24 mouse cellular contexts compared by ENCODE assay signal in the genomic region with DNA sequence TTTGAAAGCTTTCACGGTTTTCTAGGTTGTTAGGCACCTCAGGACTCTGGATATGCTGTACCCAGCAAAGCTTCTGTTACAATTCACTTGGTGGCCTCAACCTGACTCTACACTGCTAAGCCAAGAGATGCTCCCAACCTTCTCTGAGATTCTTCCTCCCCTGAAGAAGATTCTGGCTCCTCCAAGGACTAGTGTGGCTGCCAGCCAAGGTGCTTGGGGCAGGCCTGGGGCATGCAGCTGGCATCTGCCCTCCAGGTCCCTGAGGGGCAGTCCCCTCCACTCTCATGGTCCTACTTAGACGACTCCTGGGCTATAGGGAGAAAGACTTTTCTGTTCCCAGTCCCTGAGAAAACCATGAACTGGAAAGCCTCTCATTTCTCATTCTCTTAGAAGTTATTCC. TPM values are rescaled to one million over a fixed set of nuclear protein-coding genes. Genes with fewer than 3 reads are reported as not detected.
DNase-seq lines count a peak whose midpoint lies in the region; ATAC-seq and TF ChIP-seq lines count a peak whose summit lies in the region.
"Had no signal": no experiment of that assay in that cellular context is flagged by ENCODE, and none has a peak within 500 bp of the region (broad histone marks: within the 10 kb centered on the region; RNA-seq: fewer than 3 reads in every experiment).

No protein-coding gene starts in this region.

- no peak for ATAC-seq in forebrain, embryonic 14.5 days
- ATAC-seq in forebrain, postnatal 0 days: no peak
- ATAC-seq in hindbrain, embryonic 13.5 days (ENCODE audit: low FRiP score): no peak
- ATAC-seq in hindbrain, embryonic 16.5 days: no peak
- ATAC-seq: activated CD4-positive, CD25-positive, alpha-beta regulatory T cell, adult 4 months; hindbrain, postnatal 0 days; inflammation-experienced regulatory T-cells, adult 6 months; intestine, embryonic 16.5 days had no signal

- peaks cover 61% of the 10 kb centered on the region for H3K4me1 ChIP-seq in forebrain, embryonic 14.5 days (ENCODE audit: control insufficient read depth, insufficient read depth, low read length)
- peaks cover 45% of the 10 kb centered on the region for H3K4me1 ChIP-seq in forebrain, postnatal 0 days (ENCODE audit: insufficient read depth)
- peaks cover 67% of the 10 kb centered on the region for H3K4me1 ChIP-seq in hindbrain, embryonic 13.5 days (replicated peaks)
- peaks cover 29% of the 10 kb centered on the region for H3K4me1 ChIP-seq in hindbrain, embryonic 16.5 days (ENCODE audit: control insufficient read depth, insufficient read depth, low read depth, low read length)

- no peak overlapping the region for H3K9ac ChIP-seq in forebrain, embryonic 14.5 days (ENCODE audit: low read length)
- H3K9ac ChIP-seq in forebrain, postnatal 0 days: no peak overlapping the region
- no peak overlapping the region for H3K9ac ChIP-seq in hindbrain, embryonic 13.5 days
- no peak overlapping the region for H3K9ac ChIP-seq in hindbrain, embryonic 16.5 days (ENCODE audit: low read depth, low read length)
- H3K9ac ChIP-seq: heart, embryonic 12.5 days; heart, embryonic 15.5 days had no signal

- H3K9me3 ChIP-seq in forebrain, embryonic 14.5 days (replicated peaks; ENCODE audit: control insufficient read depth, low read length): no peaks in the 10 kb centered on the region
- no peaks in the 10 kb centered on the region for H3K9me3 ChIP-seq in forebrain, postnatal 0 days (ENCODE audit: low read length)
- H3K9me3 ChIP-seq in hindbrain, embryonic 13.5 days: no peaks in the 10 kb centered on the region
- H3K9me3 ChIP-seq in hindbrain, embryonic 16.5 days (ENCODE audit: control insufficient read depth, low read length): no peaks in the 10 kb centered on the region
- H3K9me3 ChIP-seq: heart, embryonic 12.5 days; heart, embryonic 15.5 days had no signal

- no peaks in the 10 kb centered on the region for H3K36me3 ChIP-seq in forebrain, embryonic 14.5 days (ENCODE audit: control insufficient read depth, insufficient read depth, low read length)
- no peaks in the 10 kb centered on the region for H3K36me3 ChIP-seq in forebrain, postnatal 0 days (ENCODE audit: insufficient read depth)
- H3K36me3 ChIP-seq in hindbrain, embryonic 13.5 days: no peaks in the 10 kb centered on the region
- no peaks in the 10 kb centered on the region for H3K36me3 ChIP-seq in hindbrain, embryonic 16.5 days (ENCODE audit: control insufficient read depth, insufficient read depth, low read length)
- H3K36me3 ChIP-seq: heart, embryonic 12.5 days; heart, embryonic 15.5 days had no signal

- H3K4me2 ChIP-seq in forebrain, embryonic 14.5 days (ENCODE audit: low read length): no peak overlapping the region
- no peak overlapping the region for H3K4me2 ChIP-seq in forebrain, postnatal 0 days (ENCODE audit: low read depth)
- H3K4me2 ChIP-seq in hindbrain, embryonic 13.5 days: no peak overlapping the region
- H3K4me2 ChIP-seq in hindbrain, embryonic 16.5 days (ENCODE audit: low read length): no peak overlapping the region
- H3K4me2 ChIP-seq: heart, embryonic 12.5 days; heart, embryonic 15.5 days had no signal

- peak; percentile 39 for DNase-seq in cerebellum, adult 9-11 months
- no peak for DNase-seq in cerebellum, adult 18-20 months
- DNase-seq in forebrain, embryonic 14.5 days (ENCODE audit: low spot score): no peak
- no peak for DNase-seq in forebrain, postnatal 0 days
- DNase-seq: adrenal gland, adult 8-10 months; adrenal gland, postnatal 25 days; cerebellum, adult 11-12 months; gastrocnemius, postnatal 25 days; heart, adult 18-20 months; heart, postnatal 10 days; heart, postnatal 36 days; kidney, adult 18-20 months; kidney, adult 9 months had no signal

- no peak for TF ChIP-seq CTCF in forebrain, postnatal 0 days (IDR thresholded peaks at IDR 0.05; ENCODE audit: low read depth)

- peak overlapping the region; percentile 92; the same call in 1 of the 2 replicates for H3K27ac ChIP-seq in forebrain, embryonic 14.5 days (ENCODE audit: low read depth, low read length)
- H3K27ac ChIP-seq in forebrain, postnatal 0 days (ENCODE audit: low read depth, low read length): no peak overlapping the region
- H3K27ac ChIP-seq in hindbrain, embryonic 13.5 days: peak overlapping the region; percentile 66
- no peak overlapping the region for H3K27ac ChIP-seq in hindbrain, embryonic 16.5 days (ENCODE audit: low read depth, low read length)
- H3K27ac ChIP-seq: heart, embryonic 15.5 days had no signal

- WGBS in forebrain, embryonic 14.5 days: 62% methylated on average over 2 of the region's 2 CpGs
- 58% methylated on average over 2 of the region's 2 CpGs for WGBS in forebrain, postnatal 0 days
- WGBS in hindbrain, embryonic 13.5 days: 68% methylated on average over 2 of the region's 2 CpGs
- whole genome bisulfite sequencing in hindbrain, embryonic 16.5 days: 58% methylated on average over 2 of the region's 2 CpGs

- no peaks in the 10 kb centered on the region for H3K27me3 ChIP-seq in forebrain, embryonic 14.5 days (replicated peaks; ENCODE audit: control insufficient read depth, insufficient read depth, low read length)
- no peaks in the 10 kb centered on the region for H3K27me3 ChIP-seq in forebrain, postnatal 0 days (ENCODE audit: insufficient read depth, low read length)
- H3K27me3 ChIP-seq in hindbrain, embryonic 13.5 days: 0 out of 2 replicates have a peak, but pooled peaks cover 3% of the 10 kb centered on the region
- H3K27me3 ChIP-seq in hindbrain, embryonic 16.5 days (replicated peaks; ENCODE audit: control insufficient read depth, insufficient read depth, low read length): no peaks in the 10 kb centered on the region

- H3K4me3 ChIP-seq in forebrain, embryonic 14.5 days (ENCODE audit: low read depth, low read length): no peak overlapping the region
- H3K4me3 ChIP-seq in forebrain, postnatal 0 days (ENCODE audit: low read depth, low read length): no peak overlapping the region
- H3K4me3 ChIP-seq in hindbrain, embryonic 13.5 days: no peak overlapping the region
- H3K4me3 ChIP-seq in hindbrain, embryonic 16.5 days (ENCODE audit: low read length): no peak overlapping the region
- H3K4me3 ChIP-seq: heart, embryonic 12.5 days; heart, embryonic 15.5 days had no signal

RNA-seq across cellular contexts. Expression of a gene that starts 38.5 kb away (rescaled TPM):
- polyA plus RNA-seq in forebrain, embryonic 14.5 days (2014; fragmentation: Nextera tagmentation; extraction: Ambion mirVana): 64.1 and 90.9 TPM in 2 replicates
- total RNA-seq in forebrain, postnatal 0 days (2014; rRNA removed): 133 and 140 TPM in 2 replicates
- polyA plus RNA-seq in forebrain, postnatal 0 days (2015; fragmentation: Nextera tagmentation; extraction: Ambion mirVana): 74.9 and 77.3 TPM in 2 replicates
- 24.6 and 30.7 TPM in 2 replicates for polyA plus RNA-seq in hindbrain, embryonic 13.5 days (2015; fragmentation: Nextera tagmentation; extraction: Ambion mirVana)
- polyA plus RNA-seq in hindbrain, embryonic 16.5 days (2015; fragmentation: Nextera tagmentation; extraction: Ambion mirVana): 22.9 and 23.4 TPM in 2 replicates
- total RNA-seq: adrenal gland, adult 8-10 months; adrenal gland, postnatal 25 days; ES-E14; gastrocnemius, adult 8-10 months; gastrocnemius, postnatal 25 days; heart, adult 18-20 months; heart, postnatal 10 days; heart, postnatal 36 days had no signal
- polyA plus RNA-seq: activated CD4-positive, CD25-positive, alpha-beta regulatory T cell, adult 4 months; gonadal fat pad, adult 2 months; heart, embryonic 12.5 days; heart, embryonic 15.5 days; inflammation-experienced regulatory T-cells, adult 6 months had no signal

RNA-seq across cellular contexts. Expression of a gene that starts 57.3 kb away (rescaled TPM):
- 33.1 and 42.2 TPM in 2 replicates for polyA plus RNA-seq in forebrain, embryonic 14.5 days (2014; fragmentation: Nextera tagmentation; extraction: Ambion mirVana)
- total RNA-seq in forebrain, postnatal 0 days (2014; rRNA removed): 19.4 and 32.5 TPM in 2 replicates
- 91.4 and 121 TPM in 2 replicates for polyA plus RNA-seq in forebrain, postnatal 0 days (2015; fragmentation: Nextera tagmentation; extraction: Ambion mirVana)
- 1.1 and 2.4 TPM in 2 replicates for polyA plus RNA-seq in hindbrain, embryonic 13.5 days (2015; fragmentation: Nextera tagmentation; extraction: Ambion mirVana)
- 7.7 and 9.3 TPM in 2 replicates for polyA plus RNA-seq in hindbrain, embryonic 16.5 days (2015; fragmentation: Nextera tagmentation; extraction: Ambion mirVana)
- polyA plus RNA-seq: activated CD4-positive, CD25-positive, alpha-beta regulatory T cell, adult 4 months; inflammation-experienced regulatory T-cells, adult 6 months had no signal

Comparison
In these comparisons a context has a peak if more than half of its experiments do, and no peak if none do; other contexts are left out.
1. H3K27ac ChIP-seq: peak in forebrain, embryonic 14.5 days (single experiment) and hindbrain, embryonic 13.5 days (single experiment); none in forebrain, postnatal 0 days (single experiment) and hindbrain, embryonic 16.5 days (single experiment).